Mouse (Mus musculus): ENCODE results near the gene Col25a1.
A peak's percentile ranks its signal among the peaks of the same experiment; 100 is the strongest.

Col25a1 gene

DNA sequence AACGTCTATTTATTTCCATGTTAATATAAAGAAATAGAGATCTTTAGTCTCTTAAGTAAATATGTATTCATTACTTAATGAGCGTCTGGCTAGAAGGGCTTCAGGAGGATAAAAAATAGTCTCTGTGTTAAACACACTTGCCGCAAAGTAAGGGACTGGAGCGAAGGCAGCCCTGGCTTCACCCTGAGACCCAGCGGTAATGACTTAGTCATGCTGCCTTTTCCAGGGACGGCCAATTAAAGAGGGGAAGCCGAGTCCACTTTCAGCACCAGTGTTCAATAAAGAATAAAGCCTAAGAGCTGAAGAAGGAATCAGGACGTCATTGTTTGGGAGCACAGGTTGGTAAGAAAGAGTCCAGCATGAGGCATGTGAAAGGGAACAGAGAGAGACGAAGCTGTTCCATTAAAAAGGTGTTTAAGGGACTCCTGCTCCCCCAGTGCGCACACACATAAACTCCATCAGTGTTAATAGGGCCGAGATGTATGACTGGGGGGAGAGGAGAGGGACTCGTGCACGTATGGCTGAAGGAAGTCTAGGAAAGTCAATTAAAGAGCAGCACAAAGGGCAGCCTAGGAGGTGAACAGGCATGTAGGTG is 30.1 kb downstream of the Col25a1 start:
- DNase-seq (ENCODE audit: low spot score), result no peak

DNA sequence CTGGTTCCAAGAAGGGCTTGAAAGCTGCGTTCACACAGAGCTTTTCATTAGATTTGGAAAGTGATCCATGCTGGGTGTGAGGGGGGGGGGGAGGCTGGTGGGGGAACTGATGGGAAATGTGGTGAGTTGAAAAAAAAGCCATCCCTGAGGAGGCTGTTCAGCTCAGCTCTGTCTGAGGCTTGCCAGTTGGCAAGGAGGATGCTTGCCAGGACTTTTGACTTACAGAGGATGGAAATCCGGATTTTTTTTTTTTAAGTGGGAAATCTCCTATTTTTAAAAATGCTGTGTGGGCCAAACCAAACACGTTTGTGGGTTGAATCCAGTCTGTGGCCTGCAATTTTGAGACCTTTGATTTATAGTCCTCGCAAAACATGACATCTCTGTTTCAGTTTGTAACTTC is 35.6 kb downstream of the Col25a1 start:
- no peak for DNase-seq (ENCODE audit: low spot score)

DNA sequence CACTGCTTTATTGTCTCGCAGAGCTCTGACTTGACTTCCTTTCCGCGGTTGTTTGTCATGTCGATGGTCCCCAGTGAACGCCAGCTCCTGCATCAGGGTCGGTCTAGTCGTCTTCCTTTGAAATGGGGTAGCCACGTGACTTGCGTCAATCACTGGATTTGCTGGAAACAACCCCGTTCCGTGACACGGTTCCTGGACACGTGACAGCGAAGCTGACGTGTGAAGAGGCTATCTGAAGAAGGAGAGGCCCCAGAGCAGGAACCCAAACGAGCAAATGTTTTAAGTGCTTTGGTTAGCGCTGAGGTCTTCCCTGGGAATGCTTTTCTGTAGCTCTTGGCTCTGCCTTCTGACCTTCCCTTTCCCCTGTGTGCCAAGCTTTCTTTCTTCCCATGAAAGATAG is 41.5 kb downstream of the Col25a1 start:
- no peak for DNase-seq (ENCODE audit: low spot score)

GRCm38 (mm10) chr3:130180181-130180940 is 49.1 kb downstream of the Col25a1 start:
- peak; percentile 82 for DNase-seq (ENCODE audit: low spot score)

DNA sequence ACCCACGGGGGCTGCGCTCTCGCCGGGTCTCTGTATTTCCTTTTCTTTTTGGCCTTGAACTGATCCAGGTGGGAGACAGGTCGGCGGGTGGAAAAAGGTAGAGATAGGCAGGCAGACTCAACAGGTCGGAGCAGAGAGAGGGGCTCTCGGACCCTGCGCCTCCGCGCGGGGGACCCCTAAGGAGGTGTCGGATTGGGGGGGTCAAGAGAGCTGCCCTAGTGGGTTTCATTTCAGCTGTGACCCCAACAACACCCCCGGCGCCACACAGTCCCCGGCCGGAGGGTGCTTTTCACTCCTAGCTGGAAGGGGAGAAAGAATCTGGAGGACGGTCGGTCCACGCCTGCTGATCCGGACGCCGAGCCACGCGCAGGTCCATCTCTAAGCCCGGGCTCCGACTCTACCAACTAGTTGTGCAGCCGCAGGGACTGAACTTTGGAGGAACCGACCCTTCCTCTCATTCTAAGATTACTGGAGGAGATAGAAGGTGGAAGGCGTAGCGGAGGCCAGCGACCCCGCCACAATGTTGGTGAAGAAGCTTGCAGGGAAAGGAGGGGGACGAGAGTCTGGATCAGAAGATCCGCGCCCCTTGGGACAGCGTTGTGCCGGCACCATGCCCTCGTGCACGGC is 49.8 kb downstream of the Col25a1 start:
- peak; percentile 23 for DNase-seq (ENCODE audit: low spot score)

GRCm38 (mm10) chr3:130181591-130181980 is 50.3 kb downstream of the Col25a1 start:
- no peak for DNase-seq (ENCODE audit: low spot score)

- DNase-seq (ENCODE audit: low spot score), result no peak
These were observed 51.1 kb downstream of the Col25a1 start for GRCm38 (mm10) chr3:130182450-130182849.

DNA sequence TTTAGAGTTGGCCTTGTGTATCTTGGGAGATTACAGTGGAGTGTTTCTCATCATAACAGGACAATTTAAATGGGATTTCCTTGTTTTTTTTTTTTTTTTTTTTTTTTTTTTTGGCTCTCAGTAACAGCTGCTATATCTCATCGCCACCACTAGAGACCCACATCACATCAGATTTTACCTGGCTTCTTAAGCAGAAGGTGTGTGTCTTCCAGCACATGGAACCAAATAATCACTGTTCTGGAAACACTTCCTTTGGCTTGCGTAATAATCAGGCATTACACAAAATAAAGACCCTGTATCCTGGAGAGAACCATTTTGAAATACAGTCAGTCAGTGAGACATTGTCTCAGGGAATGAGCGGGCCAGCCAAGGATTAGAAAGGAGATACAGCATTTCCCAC is 53.8 kb downstream of the Col25a1 start:
- no peak for DNase-seq (ENCODE audit: low spot score)

GRCm38 (mm10) chr3:130187588-130187987 is 56.3 kb downstream of the Col25a1 start:
- DNase-seq (ENCODE audit: low spot score), result no peak

DNA sequence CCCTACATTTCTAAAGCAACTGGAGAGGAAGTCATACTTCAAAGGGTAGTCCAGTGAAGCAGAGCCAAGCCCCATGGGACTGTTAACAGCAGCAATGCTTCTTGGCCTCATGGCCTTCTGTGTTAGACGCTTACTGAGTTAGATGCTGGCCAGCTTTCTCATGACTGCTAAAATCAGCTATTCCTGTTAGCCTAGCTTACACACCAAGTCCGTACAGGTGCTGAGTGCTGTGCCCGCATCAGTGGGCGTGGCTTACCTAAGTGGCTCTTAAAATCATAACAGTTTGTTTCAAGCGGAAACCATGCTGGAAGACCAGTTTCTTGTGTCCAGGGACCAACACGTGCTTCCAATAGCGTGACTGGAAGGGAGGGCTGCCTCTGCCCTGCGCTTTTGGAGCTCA is 62.1 kb downstream of the Col25a1 start:
- DNase-seq (ENCODE audit: low spot score), result no peak

DNA sequence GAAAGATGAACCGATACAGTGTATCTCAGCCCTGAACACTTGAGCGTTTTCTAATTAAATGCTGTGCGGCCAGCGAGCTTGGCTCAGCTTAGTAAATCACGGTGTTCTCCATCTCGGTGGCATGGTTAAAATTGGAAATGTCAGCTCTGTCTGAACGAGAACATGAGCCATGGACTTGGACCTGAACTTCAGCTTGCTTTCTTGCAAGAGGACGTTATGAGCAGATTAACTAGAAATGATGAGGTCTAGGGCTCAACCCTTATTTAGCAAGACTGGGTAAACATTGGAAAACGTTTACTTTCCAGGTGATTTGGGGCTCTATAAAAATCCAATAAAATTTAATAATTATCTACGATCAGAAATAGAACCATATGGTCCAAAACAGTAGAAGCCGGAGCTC is 83.3 kb downstream of the Col25a1 start:
- DNase-seq (ENCODE audit: low spot score), result no peak

- DNase-seq (ENCODE audit: low spot score), result no peak
These were observed 84.8 kb downstream of the Col25a1 start for GRCm38 (mm10) chr3:130216141-130216540.

GRCm38 (mm10) chr3:130216646-130217045 is 85.3 kb downstream of the Col25a1 start:
- DNase-seq (ENCODE audit: low spot score), result no peak

- no peak for DNase-seq (ENCODE audit: low spot score)
These were observed 86.4 kb downstream of the Col25a1 start for GRCm38 (mm10) chr3:130217705-130218104.

DNA sequence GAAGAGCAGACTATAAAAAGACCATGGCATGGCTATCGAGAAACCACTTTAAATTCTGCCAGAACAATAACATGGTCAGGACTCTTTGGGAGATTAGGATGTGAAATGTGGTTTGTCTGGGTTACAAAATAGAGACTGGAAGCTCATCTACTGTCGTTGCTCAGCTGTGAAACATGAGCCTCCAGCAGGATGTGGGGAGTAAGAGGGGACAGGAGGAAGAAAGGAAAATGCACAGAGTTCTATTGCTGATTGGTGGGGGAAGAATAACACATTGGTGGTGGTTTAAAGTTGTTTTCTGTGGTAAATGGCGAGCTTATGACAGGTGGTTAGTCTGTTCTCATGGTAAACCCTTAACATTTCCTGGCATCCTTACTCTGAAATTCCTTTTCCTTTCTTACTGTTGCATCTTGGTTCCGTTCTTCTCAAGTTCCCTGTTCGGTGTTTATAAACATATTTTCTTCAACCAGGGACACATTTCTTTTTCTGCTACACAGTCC is 87.0 kb downstream of the Col25a1 start:
- no peak for DNase-seq (ENCODE audit: low spot score)

DNA sequence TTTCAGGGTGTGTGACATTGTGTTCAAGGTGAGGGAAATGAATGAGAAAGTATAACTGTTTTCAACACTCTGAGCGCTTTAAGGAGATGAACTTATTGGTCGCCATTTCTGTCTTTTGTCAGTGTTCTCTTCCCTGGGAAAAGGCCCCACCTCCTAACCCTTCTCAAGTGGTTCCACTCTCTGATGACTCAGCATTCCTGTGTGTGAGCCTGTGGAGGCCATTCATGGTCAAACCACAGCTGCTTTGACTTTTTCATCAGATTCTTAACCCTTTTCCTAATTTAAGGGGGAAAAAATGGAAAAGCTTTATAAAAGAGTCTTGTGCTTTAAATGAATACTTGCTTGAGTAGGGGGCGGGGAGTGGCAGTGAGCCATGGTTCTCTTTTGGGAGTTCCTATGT is 89.5 kb downstream of the Col25a1 start:
- DNase-seq (ENCODE audit: low spot score), result no peak

DNA sequence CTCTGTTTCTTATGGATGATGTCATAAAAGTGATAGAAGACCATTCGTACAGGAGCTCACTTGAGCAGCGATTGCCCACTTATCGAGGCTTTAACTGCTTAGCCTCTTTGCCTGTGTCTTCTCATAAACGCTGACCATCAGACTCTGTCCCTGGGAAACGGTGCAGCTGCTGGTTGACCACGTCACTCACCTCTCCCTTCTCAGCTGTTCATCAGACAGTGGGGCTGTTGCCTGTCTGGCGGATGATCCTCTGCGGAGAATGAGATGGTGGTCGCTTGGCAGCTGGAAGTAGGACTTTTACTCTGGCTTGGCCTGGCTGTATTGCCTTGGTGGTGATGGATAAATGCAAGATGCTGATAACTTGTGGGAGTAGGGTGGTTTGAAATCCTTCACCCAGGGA is 96.9 kb downstream of the Col25a1 start:
- DNase-seq (ENCODE audit: low spot score), result no peak

DNA sequence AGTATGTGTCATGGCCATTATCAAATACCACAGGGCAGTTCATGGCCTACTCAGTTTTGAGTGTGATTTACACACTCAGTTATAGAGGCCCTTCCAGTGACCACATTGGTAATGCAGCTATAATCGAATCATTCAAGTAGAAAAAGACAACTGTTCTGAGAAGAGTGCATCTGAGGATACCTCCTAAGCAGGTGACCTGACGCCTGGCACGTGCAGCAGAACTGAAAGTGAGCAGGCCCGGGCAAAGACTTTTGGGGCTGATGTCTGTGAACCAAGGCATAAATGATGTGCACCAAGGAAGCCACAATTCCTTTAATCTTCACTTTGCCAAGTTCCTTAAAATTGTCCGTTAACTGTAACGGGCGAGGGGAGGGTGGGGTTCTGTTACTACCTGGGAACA is 101.6 kb downstream of the Col25a1 start:
- DNase-seq (ENCODE audit: low spot score), result no peak

- no peak for DNase-seq (ENCODE audit: low spot score)
These were observed 103.9 kb downstream of the Col25a1 start for GRCm38 (mm10) chr3:130235233-130235632.

GRCm38 (mm10) chr3:130236129-130236528 is 104.8 kb downstream of the Col25a1 start:
- no peak for DNase-seq (ENCODE audit: low spot score)

- DNase-seq (ENCODE audit: low spot score), result no peak
These were observed 106.6 kb downstream of the Col25a1 start for GRCm38 (mm10) chr3:130237852-130238251.

- DNase-seq (ENCODE audit: low spot score), result no peak
These were observed 110.6 kb downstream of the Col25a1 start for GRCm38 (mm10) chr3:130241924-130242323.

- DNase-seq (ENCODE audit: low spot score), result no peak
These were observed 111.5 kb downstream of the Col25a1 start for GRCm38 (mm10) chr3:130242647-130243296.
